Mouse (Mus musculus) brain, embryonic 14.5 days (tissue): Measurements from ENCODE around the gene Pknox1.

Source experiments
- CTCF ChIP-seq: fragments of 200-500 bp; IDR thresholded peaks from 2 replicates; pipeline ENCODE4 v1.5.1; 2012; ENCODE audit warnings: inconsistent platforms, mild to moderate bottlenecking, moderate library complexity, borderline replicate concordance; ENCODE audit not compliant: insufficient read depth, insufficient read length; ENCODE audit errors: extremely low read depth
- POLR2A ChIP-seq: fragments of 200-500 bp; IDR thresholded peaks from 2 replicates; pipeline ENCODE4 v1.6.1; 2012; ENCODE audit warnings: mild to moderate bottlenecking, inconsistent platforms, borderline replicate concordance; ENCODE audit not compliant: poor library complexity, insufficient read depth, insufficient read length, severe bottlenecking; ENCODE audit errors: extremely low read depth

- no peak for TF ChIP-seq CTCF
- TF ChIP-seq POLR2A = no peak
Measured at GRCm38 (mm10) chr17:31564015-31564857, at the start of gene Pknox1.
